Mouse (Mus musculus): ENCODE results near the gene Itgb7. TPM values are rescaled to one million over a fixed set of nuclear protein-coding genes. Genes with fewer than 3 reads are reported as not detected.

The Itgb7 gene
- polyA plus RNA-seq, 1 experiment from 2014 or later, result 13.3 TPM

GRCm38 (mm10) chr15:102265548-102265947 is 33.8 kb upstream of the Itgb7 start:
- WGBS, result 84% methylated on average over 5 of the region's 5 CpGs
- H3K27me3 ChIP-seq (replicated peaks; ENCODE audit: control insufficient read depth, insufficient read depth, low read length), result no peaks in the 10 kb centered on the region
- H3K36me3 ChIP-seq (ENCODE audit: control insufficient read depth, insufficient read depth, low read length), result no peaks in the 10 kb centered on the region
- H3K27ac ChIP-seq (ENCODE audit: low read depth), result no peak overlapping the region
- H3K4me2 ChIP-seq (ENCODE audit: low read length), result no peak overlapping the region
- H3K4me3 ChIP-seq (ENCODE audit: low read depth, low read length), result no peak overlapping the region
- H3K9me3 ChIP-seq (ENCODE audit: control insufficient read depth, low read length), result no peaks in the 10 kb centered on the region
- no peak overlapping the region for H3K9ac ChIP-seq (ENCODE audit: low read length)
- DNase-seq (ENCODE audit: low spot score) (no peak), ATAC-seq (replicated peaks; ENCODE audit: low FRiP score, low TSS enrichment, low read depth) (no peak)
- peaks cover under 1% of the 10 kb centered on the region; the same call in 1 of the 2 replicates for H3K4me1 ChIP-seq (replicated peaks; ENCODE audit: control insufficient read depth, insufficient read depth, low read length)

GRCm38 (mm10) chr15:102263037-102263436 is 31.3 kb upstream of the Itgb7 start:
- no peak for ATAC-seq (replicated peaks; ENCODE audit: low FRiP score, low TSS enrichment, low read depth)
- 81% methylated on average over 2 of the region's 2 CpGs for WGBS

GRCm38 (mm10) chr15:102262582-102262981 is 30.8 kb upstream of the Itgb7 start:
- no peaks in the 10 kb centered on the region for H3K36me3 ChIP-seq (ENCODE audit: control insufficient read depth, insufficient read depth, low read length)
- no peak for ATAC-seq (replicated peaks; ENCODE audit: low FRiP score, low TSS enrichment, low read depth)
- no peak overlapping the region for H3K4me2 ChIP-seq (ENCODE audit: low read length)
- H3K9me3 ChIP-seq (ENCODE audit: control insufficient read depth, low read length), result no peaks in the 10 kb centered on the region
- H3K27me3 ChIP-seq (replicated peaks; ENCODE audit: control insufficient read depth, insufficient read depth, low read length), result peaks cover 2% of the 10 kb centered on the region; the same call in 1 of the 2 replicates
- DNase-seq (ENCODE audit: low spot score), result no peak
- WGBS, result 47% methylated on average over 7 of the region's 7 CpGs
- H3K27ac ChIP-seq (ENCODE audit: low read depth), result no peak overlapping the region
- no peak overlapping the region for H3K9ac ChIP-seq (ENCODE audit: low read length)
- H3K4me1 ChIP-seq (replicated peaks; ENCODE audit: control insufficient read depth, insufficient read depth, low read length), result peaks cover 13% of the 10 kb centered on the region
- no peak overlapping the region for H3K4me3 ChIP-seq (ENCODE audit: low read depth, low read length)

More at GRCm38 (mm10) chr15:102263037-102263436, 31.3 kb upstream of the Itgb7 start:
- Histone ChIP-seq H3K9me3 (ENCODE audit: control insufficient read depth, low read length) (no peaks in the 10 kb centered on the region), H3K36me3 (ENCODE audit: control insufficient read depth, insufficient read depth, low read length) (no peaks in the 10 kb centered on the region), H3K4me2 (ENCODE audit: low read length) (no peak overlapping the region), H3K4me3 (ENCODE audit: low read depth, low read length) (no peak overlapping the region), H3K4me1 (replicated peaks; ENCODE audit: control insufficient read depth, insufficient read depth, low read length) (peaks cover 8% of the 10 kb centered on the region), H3K9ac (ENCODE audit: low read length) (no peak overlapping the region), H3K27ac (ENCODE audit: low read depth) (no peak overlapping the region), H3K27me3 (replicated peaks; ENCODE audit: control insufficient read depth, insufficient read depth, low read length) (no peaks in the 10 kb centered on the region)
- no peak for DNase-seq (ENCODE audit: low spot score)

- peaks cover 4% of the 10 kb centered on the region; the same call in 1 of the 2 replicates for H3K27me3 ChIP-seq (replicated peaks; ENCODE audit: control insufficient read depth, insufficient read depth, low read length)
Measured at GRCm38 (mm10) chr15:102258581-102259253, 27.0 kb upstream of the Itgb7 start.

GRCm38 (mm10) chr15:102258076-102258470 is 26.3 kb upstream of the Itgb7 start:
- H3K9ac ChIP-seq (ENCODE audit: low read length), result no peak overlapping the region; the same call in 1 of the 2 replicates
- no peaks in the 10 kb centered on the region for H3K36me3 ChIP-seq (ENCODE audit: control insufficient read depth, insufficient read depth, low read length)
- WGBS, result 14% methylated on average over 12 of the region's 12 CpGs

More at GRCm38 (mm10) chr15:102258581-102259253, 27.0 kb upstream of the Itgb7 start:
- Histone ChIP-seq H3K27ac (ENCODE audit: low read depth) (no peak overlapping the region; the same call in 1 of the 2 replicates), H3K9ac (ENCODE audit: low read length) (no peak overlapping the region), H3K9me3 (ENCODE audit: control insufficient read depth, low read length) (no peaks in the 10 kb centered on the region), H3K4me2 (ENCODE audit: low read length) (no peak overlapping the region; the same call in 1 of the 2 replicates), H3K4me3 (ENCODE audit: low read depth, low read length) (no peak overlapping the region), H3K4me1 (replicated peaks; ENCODE audit: control insufficient read depth, insufficient read depth, low read length) (peaks cover 19% of the 10 kb centered on the region), H3K36me3 (ENCODE audit: control insufficient read depth, insufficient read depth, low read length) (no peaks in the 10 kb centered on the region)
- 24% methylated on average over 11 of the region's 11 CpGs for WGBS
- peak; percentile 40 for ATAC-seq (replicated peaks; ENCODE audit: low FRiP score, low TSS enrichment, low read depth)
- no peak for DNase-seq (ENCODE audit: low spot score)

GRCm38 (mm10) chr15:102257202-102258075 is 25.7 kb upstream of the Itgb7 start, which contains the start of gene Rarg:
TSS of gene Rarg (minus strand) at chr15:102257517.
- Histone ChIP-seq H3K4me3 (ENCODE audit: low read depth, low read length) (peak within 1 kb of the TSS; percentile 47), H3K27ac (ENCODE audit: low read depth) (no peak within 1 kb of the TSS; the same call in 1 of the 2 replicates), H3K9ac (ENCODE audit: low read length) (peak within 1 kb of the TSS; percentile 33), H3K36me3 (ENCODE audit: control insufficient read depth, insufficient read depth, low read length) (no peaks in the 10 kb centered on the region), H3K9me3 (ENCODE audit: control insufficient read depth, low read length) (no peaks in the 10 kb centered on the region), H3K27me3 (replicated peaks; ENCODE audit: control insufficient read depth, insufficient read depth, low read length) (peaks cover 4% of the 10 kb centered on the region; the same call in 1 of the 2 replicates), H3K4me2 (ENCODE audit: low read length) (peak within 1 kb of the TSS; percentile 95), H3K4me1 (replicated peaks; ENCODE audit: control insufficient read depth, insufficient read depth, low read length) (peaks cover 19% of the 10 kb centered on the region)
- under 1% methylated on average over 40 of the region's 46 CpGs for WGBS
- peak; percentile 77 for DNase-seq (ENCODE audit: low spot score)
- ATAC-seq (replicated peaks; ENCODE audit: low FRiP score, low TSS enrichment, low read depth), result peak; percentile 40; the same call in 1 of the 2 replicates

More at GRCm38 (mm10) chr15:102258076-102258470, 26.3 kb upstream of the Itgb7 start:
- DNase-seq (ENCODE audit: low spot score), result no peak
- Histone ChIP-seq H3K4me1 (replicated peaks; ENCODE audit: control insufficient read depth, insufficient read depth, low read length) (peaks cover 19% of the 10 kb centered on the region), H3K27ac (ENCODE audit: low read depth) (no peak overlapping the region; the same call in 1 of the 2 replicates), H3K4me2 (ENCODE audit: low read length) (peak overlapping the region; percentile 95), H3K9me3 (ENCODE audit: control insufficient read depth, low read length) (no peaks in the 10 kb centered on the region), H3K4me3 (ENCODE audit: low read depth, low read length) (peak overlapping the region; percentile 47), H3K27me3 (replicated peaks; ENCODE audit: control insufficient read depth, insufficient read depth, low read length) (peaks cover 4% of the 10 kb centered on the region; the same call in 1 of the 2 replicates)
- no peak for ATAC-seq (replicated peaks; ENCODE audit: low FRiP score, low TSS enrichment, low read depth)

GRCm38 (mm10) chr15:102256431-102257201 is 24.9 kb upstream of the Itgb7 start:
- H3K4me2 ChIP-seq (ENCODE audit: low read length), result peak overlapping the region; percentile 95
- H3K9ac ChIP-seq (ENCODE audit: low read length), result peak overlapping the region; percentile 33
- H3K27me3 ChIP-seq (replicated peaks; ENCODE audit: control insufficient read depth, insufficient read depth, low read length), result peaks cover 4% of the 10 kb centered on the region; the same call in 1 of the 2 replicates
- no peaks in the 10 kb centered on the region for H3K36me3 ChIP-seq (ENCODE audit: control insufficient read depth, insufficient read depth, low read length)
- WGBS, result 10% methylated on average over 22 of the region's 22 CpGs
- peaks cover 19% of the 10 kb centered on the region for H3K4me1 ChIP-seq (replicated peaks; ENCODE audit: control insufficient read depth, insufficient read depth, low read length)
- H3K27ac ChIP-seq (ENCODE audit: low read depth), result no peak overlapping the region
- DNase-seq (ENCODE audit: low spot score), result no peak
- ATAC-seq (replicated peaks; ENCODE audit: low FRiP score, low TSS enrichment, low read depth), result no peak
- H3K9me3 ChIP-seq (ENCODE audit: control insufficient read depth, low read length), result no peaks in the 10 kb centered on the region
- peak overlapping the region; percentile 47 for H3K4me3 ChIP-seq (ENCODE audit: low read depth, low read length)
